Mouse (Mus musculus) neural tube, embryonic 14.5 days (tissue): Measurements from ENCODE around the gene Fhl3. TPM values are rescaled to one million over a fixed set of nuclear protein-coding genes. Genes with fewer than 3 reads are reported as not detected.
"Not testable (repeated sequence)": the region's sequence is repeated elsewhere in the genome, so short reads cannot be mapped to it uniquely, and the experiment has no call there.

Source experiments
- ATAC-seq: fragments of 200-750 bp; cut with Nextera tagmentation; 2 replicates; pipeline ENCODE4 v1.8.0; 2017; ENCODE audit warnings: low read depth, mild to moderate bottlenecking, moderate TSS enrichment, moderate library complexity
- H3K27ac ChIP-seq: fragments of 300-500 bp; sonication (generic); 2 replicates; pipeline ENCODE4 v1.5.1; 2014; ENCODE audit warnings: low read depth, mild to moderate bottlenecking, control low read depth, low read length, moderate library complexity, mixed read lengths
- H3K27me3 ChIP-seq: fragments of 300-500 bp; sonication (generic); 2 replicates; pipeline ENCODE4 v1.6.1; 2014; ENCODE audit warnings: low read length; ENCODE audit not compliant: control insufficient read depth, insufficient read depth
- H3K36me3 ChIP-seq: fragments of 300-500 bp; sonication (generic); 2 replicates; pipeline ENCODE4 v1.6.1; 2014; ENCODE audit warnings: low read length, mixed read lengths; ENCODE audit not compliant: control insufficient read depth, insufficient read depth
- H3K4me1 ChIP-seq: fragments of 300-500 bp; sonication (generic); 2 replicates; pipeline ENCODE4 v1.6.1; 2014; ENCODE audit warnings: low read length; ENCODE audit not compliant: control insufficient read depth, insufficient read depth
- H3K4me2 ChIP-seq: fragments of 300-500 bp; sonication (generic); 2 replicates; pipeline ENCODE4 v1.6.1; 2014; ENCODE audit warnings: mild to moderate bottlenecking, low read depth, low read length, control low read depth
- H3K4me3 ChIP-seq: fragments of 300-500 bp; sonication (generic); 2 replicates; pipeline ENCODE4 v1.5.1; 2014; ENCODE audit warnings: low read depth, low read length, control low read depth, mixed read lengths
- H3K9ac ChIP-seq: fragments of 300-500 bp; sonication (generic); replicated peaks from 2 replicates; pipeline ENCODE4 v1.6.1; 2014; ENCODE audit warnings: low read depth, mild to moderate bottlenecking, control low read depth, low read length, mixed read lengths
- H3K9me3 ChIP-seq: fragments of 300-500 bp; sonication (generic); 2 replicates; pipeline ENCODE4 v1.6.1; 2016; ENCODE audit warnings: low read length; ENCODE audit not compliant: control insufficient read depth
- WGBS: fragments of 180-500 bp; shearing (Covaris S2); extraction: QIAGEN DNeasy Blood & Tissue Kit; methylation state at CpG from one replicate; pipeline ENCODE4 v1.1.7; 2014; 5-methylcytosine and 5-hydroxymethylcytosine counted together
- polyA plus RNA-seq: library from polyadenylated mRNA; unstranded; fragments of >200 nt; fragmentation: Nextera tagmentation; extraction: Ambion mirVana; gene quantifications from 2 replicates; pipeline ENCODE4 v1.2.1, GENCODE M21; 2014

Gene Fhl3
- polyA plus RNA-seq, 1 experiment from 2014 or later, result 0.60 TPM

- Histone ChIP-seq H3K9me3 (no peaks in the 10 kb centered on the region), H3K4me2 (no peak overlapping the region), H3K4me3 (no peak overlapping the region), H3K9ac (no peak overlapping the region), H3K27me3 (peaks cover 10% of the 10 kb centered on the region), H3K36me3 (0 out of 2 replicates have a peak, but pooled peaks cover under 1% of the 10 kb centered on the region), H3K4me1 (peaks cover 17% of the 10 kb centered on the region; the same call in 1 of the 2 replicates), H3K27ac (no peak overlapping the region)
- no peak for ATAC-seq
- 13% methylated on average over 5 of the region's 5 CpGs for WGBS
Observed at GRCm38 (mm10) chr4:124710776-124711291, 10.3 kb downstream of the Fhl3 start.

GRCm38 (mm10) chr4:124712618-124713017 lies 12.1 kb downstream of the Fhl3 start:
- Histone ChIP-seq H3K27me3 (peaks cover 10% of the 10 kb centered on the region), H3K36me3 (peaks cover 5% of the 10 kb centered on the region; the same call in 1 of the 2 replicates), H3K27ac (no peak overlapping the region), H3K9me3 (no peaks in the 10 kb centered on the region), H3K4me2 (no peak overlapping the region), H3K9ac (no peak overlapping the region), H3K4me3 (no peak overlapping the region), H3K4me1 (peaks cover 19% of the 10 kb centered on the region; the same call in 1 of the 2 replicates)
- WGBS, result 83% methylated on average over 6 of the region's 6 CpGs
- ATAC-seq, result no peak

- H3K9me3 ChIP-seq, H3K27ac ChIP-seq, H3K9ac ChIP-seq, ATAC-seq, H3K27me3 ChIP-seq, H3K4me2 ChIP-seq, H3K4me3 ChIP-seq: not testable (repeated sequence)
- WGBS, result 81% methylated on average over 5 of the region's 5 CpGs
- peaks cover 14% of the 10 kb centered on the region for H3K36me3 ChIP-seq
- peaks cover 18% of the 10 kb centered on the region; the same call in 1 of the 2 replicates for H3K4me1 ChIP-seq
Observed at GRCm38 (mm10) chr4:124713850-124714249, 13.3 kb downstream of the Fhl3 start.

- no peaks in the 10 kb centered on the region for H3K9me3 ChIP-seq
- peak within 1 kb of the TSS; percentile 70 for H3K4me3 ChIP-seq
- 0% methylated on average over 57 of the region's 57 CpGs for WGBS
- ATAC-seq, result peak; percentile 94
- H3K27ac ChIP-seq, result no peak within 1 kb of the TSS; the same call in 1 of the 2 replicates
- H3K27me3 ChIP-seq, result peaks cover 4% of the 10 kb centered on the region
- peak within 1 kb of the TSS; percentile 92 for H3K4me2 ChIP-seq
- H3K4me1 ChIP-seq, result peaks cover 16% of the 10 kb centered on the region; the same call in 1 of the 2 replicates
- H3K36me3 ChIP-seq, result peaks cover 23% of the 10 kb centered on the region
- peak within 1 kb of the TSS; percentile 65 for H3K9ac ChIP-seq
Observed at GRCm38 (mm10) chr4:124714545-124715481, 14.3 kb downstream of the Fhl3 start, which contains the start of gene Sf3a3. TSS of gene Sf3a3 (plus strand) at chr4:124714776.

GRCm38 (mm10) chr4:124719101-124719500 lies 18.6 kb downstream of the Fhl3 start:
- H3K4me2 ChIP-seq, result no peak overlapping the region
- ATAC-seq, result no peak
- H3K4me3 ChIP-seq, result no peak overlapping the region
- H3K36me3 ChIP-seq, result peaks cover 55% of the 10 kb centered on the region
- no peaks in the 10 kb centered on the region for H3K9me3 ChIP-seq
- no peak overlapping the region for H3K9ac ChIP-seq
- no peaks in the 10 kb centered on the region for H3K27me3 ChIP-seq
- H3K4me1 ChIP-seq, result peaks cover 10% of the 10 kb centered on the region; the same call in 1 of the 2 replicates
- 97% methylated on average over 4 of the region's 4 CpGs for WGBS
- no peak overlapping the region for H3K27ac ChIP-seq

GRCm38 (mm10) chr4:124726121-124726520 lies 25.6 kb downstream of the Fhl3 start:
- H3K4me2 ChIP-seq, result no peak overlapping the region
- peaks cover 78% of the 10 kb centered on the region for H3K36me3 ChIP-seq
- no peaks in the 10 kb centered on the region for H3K4me1 ChIP-seq
- H3K9me3 ChIP-seq, result no peaks in the 10 kb centered on the region
- no peak overlapping the region for H3K4me3 ChIP-seq
- H3K9ac ChIP-seq, result no peak overlapping the region
- no peak overlapping the region for H3K27ac ChIP-seq
- no peak for ATAC-seq
- no peaks in the 10 kb centered on the region for H3K27me3 ChIP-seq
- WGBS, result 84% methylated on average over 6 of the region's 6 CpGs

GRCm38 (mm10) chr4:124736952-124737351 lies 36.5 kb downstream of the Fhl3 start:
- Histone ChIP-seq H3K9me3 (no peaks in the 10 kb centered on the region), H3K27me3 (no peaks in the 10 kb centered on the region), H3K4me2 (no peak overlapping the region), H3K4me3 (no peak overlapping the region), H3K9ac (no peak overlapping the region), H3K27ac (peak overlapping the region; percentile 36; the same call in 1 of the 2 replicates), H3K4me1 (peaks cover 8% of the 10 kb centered on the region; the same call in 1 of the 2 replicates), H3K36me3 (0 out of 2 replicates have a peak, but pooled peaks cover 2% of the 10 kb centered on the region)
- no peak for ATAC-seq
- 57% methylated on average over 2 of the region's 2 CpGs for WGBS

- H3K4me2 ChIP-seq, result no peak overlapping the region
Observed at GRCm38 (mm10) chr4:124737486-124737885, 37.0 kb downstream of the Fhl3 start.

GRCm38 (mm10) chr4:124738013-124738412 lies 37.5 kb downstream of the Fhl3 start:
- Histone ChIP-seq H3K4me3 (no peak overlapping the region), H3K4me2 (no peak overlapping the region), H3K4me1 (peaks cover 15% of the 10 kb centered on the region; the same call in 1 of the 2 replicates), H3K9me3 (no peaks in the 10 kb centered on the region), H3K27ac (no peak overlapping the region), H3K9ac (no peak overlapping the region), H3K36me3 (no peaks in the 10 kb centered on the region), H3K27me3 (no peaks in the 10 kb centered on the region)
- 62% methylated on average over 4 of the region's 4 CpGs for WGBS
- ATAC-seq, result no peak

More at GRCm38 (mm10) chr4:124737486-124737885, 37.0 kb downstream of the Fhl3 start:
- no peaks in the 10 kb centered on the region for H3K9me3 ChIP-seq
- 0 out of 2 replicates have a peak overlapping the region, but pooled peaks have one; percentile 36 for H3K27ac ChIP-seq
- H3K27me3 ChIP-seq, result no peaks in the 10 kb centered on the region
- H3K36me3 ChIP-seq, result no peaks in the 10 kb centered on the region
- no peak overlapping the region for H3K4me3 ChIP-seq
- 81% methylated on average over 5 of the region's 5 CpGs for WGBS
- ATAC-seq, result no peak
- H3K4me1 ChIP-seq, result peaks cover 13% of the 10 kb centered on the region; the same call in 1 of the 2 replicates
- H3K9ac ChIP-seq, result no peak overlapping the region
